Mouse (Mus musculus) layer of hippocampus, postnatal 36 days (tissue): ENCODE results near the gene Nol3. TPM values are rescaled to one million over a fixed set of nuclear protein-coding genes. Genes with fewer than 3 reads are reported as not detected.

Experiments used
- DNase-seq, 2 experiments: peaks; one replicate each; pipeline ENCODE4 v3.0.0; 2022
- microRNA-seq, 2 experiments: library from miRNA; unstranded; fragments of <30 nt; microRNA quantifications; one replicate each; pipeline ENCODE4 v1.2.0; 2021
- total RNA-seq, 2 experiments: library from RNA; stranded (reverse); gene quantifications; 2 replicates each; pipeline ENCODE4 v1.2.3; 2021

The Nol3 gene
- total RNA-seq, 2 experiments from 2014 or later, result 6.9 to 9.1 TPM

DNA sequence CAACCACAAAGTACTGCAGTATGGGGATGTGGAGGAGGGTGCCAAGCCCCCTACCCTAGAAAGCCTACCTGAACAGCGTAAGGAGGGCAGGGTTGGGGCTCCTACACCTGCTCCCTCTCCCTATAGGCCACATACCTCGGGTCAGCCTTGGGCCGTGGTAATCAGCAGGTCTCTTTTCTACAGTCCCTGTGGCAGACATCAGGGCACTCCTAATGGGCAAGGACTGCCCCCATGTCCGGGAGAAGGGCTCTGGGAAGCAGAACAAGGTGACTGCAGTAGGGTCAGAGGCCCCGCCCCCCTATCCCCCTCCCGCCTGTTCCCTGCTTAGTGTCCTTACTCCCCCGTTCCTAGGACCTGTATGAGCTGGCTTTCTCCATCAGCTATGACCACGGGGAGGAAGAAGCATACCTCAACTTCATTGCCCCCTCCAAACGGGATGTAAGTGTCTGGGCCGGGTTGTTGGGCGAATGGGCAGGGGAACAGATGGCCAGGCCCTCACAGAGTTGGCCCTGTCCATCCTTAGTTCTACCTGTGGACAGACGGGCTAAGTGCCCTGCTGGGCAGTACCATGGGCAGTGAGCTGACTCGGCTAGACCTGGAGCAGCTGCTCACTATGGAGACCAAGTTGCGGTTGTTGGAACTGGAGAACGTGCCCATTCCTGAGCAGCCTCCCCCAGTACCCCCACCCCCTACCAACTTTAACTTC is 33.4 kb downstream of the Nol3 start:
- no peak for DNase-seq

DNA sequence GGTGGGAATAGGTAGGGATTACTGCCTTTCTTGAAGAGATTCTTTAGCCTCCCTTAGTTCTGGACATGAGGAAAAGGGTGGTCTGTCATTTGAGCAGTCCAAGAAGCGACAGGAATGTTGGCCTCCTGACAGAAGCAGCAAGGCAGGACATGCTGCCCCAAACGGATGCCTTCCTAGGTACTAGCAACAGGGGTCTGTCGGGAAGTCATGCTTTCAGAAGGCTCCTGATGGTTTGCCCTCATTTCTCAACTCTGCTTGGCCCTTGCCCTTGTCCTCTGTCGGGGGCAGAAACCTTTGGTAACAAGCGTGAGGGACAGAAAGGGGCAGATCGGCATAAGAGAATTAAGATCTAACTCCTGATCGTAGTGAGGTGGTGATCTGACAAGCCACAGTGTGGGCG is 34.2 kb downstream of the Nol3 start:
- no peak for DNase-seq

DNA sequence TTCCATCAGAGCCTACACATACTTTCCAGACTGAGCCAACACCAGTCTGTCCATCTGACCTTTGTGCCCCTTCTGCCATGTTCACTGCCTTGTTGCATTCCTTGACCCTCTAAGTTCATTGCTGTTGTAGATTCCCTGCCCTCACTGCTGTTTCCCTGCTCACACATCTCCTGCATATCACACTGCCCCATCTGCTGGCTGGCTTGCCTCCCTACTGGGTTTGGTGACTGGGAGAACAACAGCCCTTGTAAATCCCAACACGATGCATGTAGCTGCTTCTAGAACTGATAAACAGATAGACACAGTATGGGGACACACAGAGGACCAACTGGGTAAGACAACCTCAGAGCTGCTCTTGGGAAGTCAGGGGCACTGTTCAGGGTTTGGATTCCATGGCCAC is 35.8 kb downstream of the Nol3 start:
- no peak for DNase-seq

DNA sequence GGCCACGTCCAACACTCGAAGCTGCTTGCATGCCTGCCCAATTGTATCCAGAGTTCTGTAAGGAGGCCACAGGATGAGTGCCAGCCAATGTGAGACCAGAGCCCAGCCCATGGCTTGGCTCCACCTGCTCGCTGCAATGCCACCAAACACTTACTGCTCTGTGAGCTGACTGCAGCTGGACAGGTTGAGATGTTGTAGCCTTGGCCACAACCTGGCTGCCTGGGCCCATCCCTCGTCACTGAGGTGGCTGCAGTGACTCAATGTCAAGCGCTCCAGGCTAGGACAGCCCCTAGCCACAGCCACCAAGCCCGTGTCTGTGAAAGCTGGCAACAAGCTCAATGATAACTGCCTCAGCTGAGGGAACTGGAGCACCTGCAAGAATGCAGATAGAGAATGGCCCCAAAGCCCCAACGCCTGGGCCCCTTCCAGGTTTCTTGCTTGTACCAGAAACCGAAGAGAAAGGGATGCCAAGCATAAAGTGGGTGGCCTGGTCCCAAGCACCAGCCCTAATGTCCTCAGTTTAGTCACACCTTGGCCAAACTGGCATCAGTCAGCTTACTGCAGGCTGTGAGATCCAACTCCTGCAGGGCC is 37.0 kb downstream of the Nol3 start:
- DNase-seq, result no peak

DNA sequence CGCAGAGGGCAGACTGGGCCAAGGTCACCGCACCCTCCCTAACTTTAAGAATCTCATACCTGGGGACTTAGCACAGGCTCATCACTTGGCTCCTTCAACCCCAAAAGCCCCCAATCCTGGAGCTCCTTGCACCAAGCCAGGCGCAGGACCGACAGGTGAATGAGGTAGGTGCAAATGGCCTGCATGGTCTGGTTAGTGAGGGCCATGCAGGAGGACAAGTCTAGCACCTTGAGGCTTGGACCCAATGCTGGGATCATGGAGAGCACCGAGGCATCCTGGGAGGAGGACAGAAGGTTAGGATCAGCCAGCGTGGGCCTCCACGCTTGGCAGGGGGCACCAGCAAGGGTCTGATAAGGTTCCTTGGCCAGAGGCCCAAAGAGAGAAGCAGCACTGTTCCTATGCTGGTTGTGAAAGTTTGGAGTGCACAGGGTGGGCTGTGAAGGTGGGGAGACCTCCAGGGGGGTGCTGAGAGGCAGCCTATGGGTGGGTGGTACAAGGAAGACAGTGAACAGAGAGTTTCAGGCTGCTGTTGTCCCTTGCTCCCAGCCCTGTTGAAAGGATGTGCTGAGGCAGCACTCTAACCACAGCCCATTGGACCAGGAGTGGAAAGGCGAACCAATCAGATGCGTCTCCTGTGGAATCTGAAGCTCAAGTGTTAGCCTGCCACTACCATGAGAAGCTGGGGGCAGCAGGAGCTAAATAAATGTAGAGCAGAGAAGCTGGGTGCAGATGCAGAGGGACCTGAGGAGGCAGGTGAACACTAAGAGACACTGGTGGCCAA is 37.9 kb downstream of the Nol3 start:
- DNase-seq, result no peak

DNA sequence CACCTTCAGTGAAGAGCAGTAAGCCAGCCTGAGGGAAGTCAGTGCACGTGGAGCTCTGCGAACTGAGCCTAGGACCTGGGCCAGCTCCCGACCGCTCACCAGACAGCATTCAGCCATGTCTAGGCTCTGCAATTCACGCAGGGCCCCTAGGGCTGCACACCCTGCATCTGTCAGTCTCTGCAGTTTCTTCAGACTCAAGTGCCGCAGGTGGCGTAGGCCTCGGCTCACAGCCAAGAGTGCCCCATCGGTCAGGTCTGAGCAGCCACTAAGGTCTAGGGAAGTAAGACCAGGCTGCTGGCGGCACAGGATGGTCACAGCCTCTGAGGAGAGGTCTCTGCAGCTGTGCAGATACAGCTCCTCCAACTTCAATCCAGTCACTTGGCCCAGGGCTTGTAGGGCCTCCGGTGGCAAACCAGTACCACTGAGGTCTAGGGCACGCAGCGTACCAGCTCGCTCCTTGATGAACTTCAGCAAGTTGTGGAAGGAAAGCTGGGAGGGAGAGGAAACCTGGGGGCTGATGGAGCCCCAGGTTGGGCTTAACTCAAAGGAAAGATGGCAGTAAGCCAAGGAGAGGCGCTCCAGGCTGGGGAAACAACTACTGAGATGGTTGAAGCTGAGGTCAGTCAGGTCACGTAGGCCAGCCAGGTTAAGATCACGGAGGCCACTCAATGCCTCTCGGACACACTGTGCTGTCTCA is 39.3 kb downstream of the Nol3 start:
- DNase-seq, result no peak

DNA sequence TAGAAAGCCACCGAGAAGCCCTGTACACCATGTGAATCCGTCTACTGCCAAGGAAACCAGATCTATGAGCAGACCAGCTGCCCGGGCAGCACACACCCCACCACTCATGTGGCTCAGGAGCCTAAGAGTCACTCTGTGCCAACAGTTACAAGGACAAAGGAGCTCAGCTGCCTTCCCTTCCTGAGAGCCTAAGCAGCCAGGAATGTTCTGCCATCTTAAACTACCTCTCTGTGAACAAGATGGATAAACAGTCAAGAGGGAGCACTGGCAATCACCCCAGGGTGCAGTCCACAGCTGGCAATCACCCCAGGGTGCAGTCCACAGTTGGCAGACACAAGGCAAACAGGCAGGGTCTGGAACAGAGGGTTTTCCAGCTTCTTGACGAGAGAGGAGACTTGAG is 42.0 kb downstream of the Nol3 start:
- DNase-seq, result no peak

DNA sequence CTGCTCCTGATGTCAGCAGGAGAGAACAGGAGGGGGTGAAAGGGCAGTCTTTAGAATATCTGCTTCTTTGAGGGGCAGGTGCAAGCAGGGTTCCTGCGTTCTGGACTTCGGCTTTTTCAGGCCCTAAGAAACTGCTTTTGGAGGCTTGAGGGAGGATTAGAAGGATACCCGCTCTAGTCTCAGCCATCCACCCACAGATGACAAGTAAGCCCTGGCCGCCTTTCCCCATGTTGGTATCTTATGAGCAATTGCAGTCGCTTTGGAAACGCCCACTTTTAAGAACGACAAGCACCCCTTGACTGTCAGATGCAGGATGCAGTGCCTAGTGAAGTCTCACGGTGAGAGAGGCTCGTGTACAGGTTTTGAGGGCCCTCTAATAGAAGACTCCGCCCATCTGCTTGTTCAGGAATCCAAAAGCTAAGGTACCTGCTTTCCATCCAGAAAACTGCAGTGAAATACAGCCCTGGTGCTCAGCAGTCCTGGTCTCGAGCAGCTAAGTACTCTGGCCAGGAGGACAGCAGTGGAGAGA is 42.8 kb downstream of the Nol3 start:
- DNase-seq, result no peak

DNA sequence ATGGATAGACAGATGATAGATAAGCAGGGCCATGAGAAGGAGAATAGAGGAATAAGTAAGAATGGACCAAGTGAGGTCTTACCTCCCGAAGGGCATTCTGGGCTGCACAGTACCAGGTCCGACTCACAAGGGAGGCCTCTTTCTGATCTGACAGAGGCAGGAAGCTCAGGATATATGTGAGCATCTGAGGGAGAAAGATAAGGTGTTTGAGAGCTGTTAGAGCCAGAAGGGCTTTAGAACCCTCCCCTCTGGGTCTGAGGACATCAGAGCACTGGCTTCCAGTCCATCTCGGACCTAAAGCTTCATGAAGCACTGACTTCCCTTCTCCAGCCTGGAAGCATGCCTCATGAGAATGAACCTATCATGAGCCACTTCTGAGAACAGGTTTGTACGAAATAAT is 47.2 kb downstream of the Nol3 start:
- no peak for DNase-seq

DNA sequence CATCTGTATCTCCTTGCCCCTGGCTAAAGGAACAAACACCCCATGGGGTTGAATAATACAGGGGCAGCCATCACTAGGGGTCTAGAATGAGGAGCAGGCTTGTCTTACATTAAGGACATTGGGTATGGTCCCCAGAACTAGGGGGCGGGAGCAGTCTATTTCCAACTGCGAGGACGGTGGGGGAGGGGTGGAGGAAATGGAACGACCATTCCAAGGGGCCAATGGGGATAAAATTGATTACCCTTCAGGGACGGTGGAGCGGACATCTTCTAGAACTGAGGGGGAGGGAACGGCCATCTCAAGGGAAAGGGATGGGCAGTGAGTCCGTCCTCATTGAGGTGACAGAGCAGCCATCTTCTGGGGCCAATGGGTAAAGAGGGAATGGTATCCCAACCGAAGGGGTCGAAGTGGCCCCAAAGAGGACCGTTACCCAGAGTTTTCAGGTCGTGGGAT is 49.7 kb downstream of the Nol3 start:
- DNase-seq, result no peak

DNA sequence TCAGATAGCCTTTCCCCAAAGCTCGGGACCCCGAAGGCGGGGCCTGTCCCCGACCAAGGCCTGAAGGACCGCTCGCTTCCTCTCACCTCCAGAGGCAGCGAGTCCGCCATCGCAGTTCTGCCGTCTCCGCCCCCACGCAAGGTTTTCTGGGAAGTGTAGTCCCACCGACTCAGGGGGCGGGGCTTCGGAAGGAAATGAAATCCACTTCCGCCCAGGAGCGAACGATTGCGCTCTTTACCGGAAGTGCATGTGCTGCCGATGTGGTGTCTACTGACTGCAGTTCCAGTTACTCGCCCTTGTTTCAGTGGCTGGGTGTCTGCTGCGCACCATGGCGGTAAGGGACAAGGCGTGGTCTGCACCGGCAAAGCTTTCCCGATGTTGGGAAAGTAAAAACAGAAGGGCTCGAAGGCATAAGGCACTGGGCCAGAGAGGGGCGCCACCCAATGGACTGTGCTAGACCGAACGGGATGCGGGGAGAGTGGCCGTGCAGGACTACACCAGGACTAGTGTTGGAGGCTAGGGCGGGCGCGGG is 50.3 kb downstream of the Nol3 start, which contains the start of the genes Lrrc29 and Tmem208:
Gene Lrrc29 (minus strand): TSS at position 138 of the 532 bp plus-strand sequence.
Gene Tmem208 (plus strand): TSS at position 214 of the 532 bp plus-strand sequence.
- DNase-seq, result peak; percentile 96

DNA sequence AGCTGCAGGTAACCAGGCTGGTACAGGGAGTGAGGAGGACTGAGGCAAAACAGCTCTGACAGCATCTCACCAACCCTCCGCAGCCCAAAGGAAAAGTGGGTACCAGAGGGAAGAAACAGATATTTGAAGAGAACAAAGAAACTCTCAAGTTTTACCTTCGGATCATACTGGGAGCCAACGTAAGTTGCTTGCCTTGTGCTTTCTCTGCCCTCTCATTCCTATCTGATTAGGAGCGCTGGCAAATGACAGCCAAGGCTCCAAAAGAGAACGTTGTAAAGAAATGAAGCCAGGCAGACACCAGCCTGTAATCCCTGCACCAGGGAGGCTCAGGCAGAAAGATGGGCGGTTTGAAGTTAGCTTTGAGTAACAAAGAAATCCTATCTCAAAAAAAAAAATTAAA is 51.0 kb downstream of the Nol3 start:
- DNase-seq, result no peak

DNA sequence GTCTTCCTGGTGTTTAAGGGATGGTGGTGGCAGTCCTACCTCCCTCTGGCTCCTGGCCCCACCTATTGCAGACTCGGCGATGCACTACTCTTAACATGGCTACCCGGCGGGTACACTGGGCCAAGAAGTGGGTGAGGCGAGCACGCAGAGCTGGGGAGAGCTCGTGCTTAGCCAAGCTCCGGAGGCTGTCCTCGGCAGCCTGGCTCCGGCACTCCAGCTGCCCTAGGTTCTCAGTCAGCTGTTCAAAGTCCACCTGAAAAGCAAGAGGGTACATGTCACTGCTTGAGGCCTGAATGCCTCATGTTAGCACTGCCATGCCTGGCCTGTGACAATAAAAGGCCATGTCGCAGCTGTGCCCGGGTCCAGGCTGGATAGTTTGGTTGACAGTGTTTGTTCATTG is 54.4 kb downstream of the Nol3 start:
- DNase-seq, result no peak

DNA sequence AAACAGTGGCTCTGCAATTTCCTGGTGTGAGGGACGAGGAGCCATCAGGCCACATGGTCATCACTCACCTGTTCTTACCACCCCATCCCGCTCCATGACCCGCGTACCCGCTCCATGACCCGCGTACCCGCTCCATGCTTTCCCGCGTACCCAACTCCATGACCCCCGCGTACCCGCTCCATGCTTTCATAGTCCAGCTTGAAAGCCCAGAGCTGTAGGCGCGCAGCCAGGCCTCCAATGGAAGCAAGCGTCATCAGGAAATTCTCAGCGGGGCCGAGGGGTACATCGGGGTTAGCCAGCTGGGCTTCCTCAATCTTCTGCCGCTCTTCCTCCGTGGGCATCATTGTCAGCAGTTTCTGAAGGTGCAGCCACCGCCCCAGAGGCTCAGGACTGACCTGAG is 55.5 kb downstream of the Nol3 start:
- DNase-seq, result no peak

Small RNA genes lying within 50 kb of the gene (microRNA-seq; reads per million reads assigned to microRNA genes)
- gene Gm27320 (0 reads per million in 2 experiments), gene Mir328 (9,820 to 11,558 reads per million in 2 experiments)

Other genes starting within 250 kb of the Nol3 start
- not detected for gene Ces3a, start 227.5 kb upstream of the Nol3 start, total RNA-seq
- gene Ces3b, start 192.4 kb upstream of the Nol3 start, total RNA-seq, result not detected
- gene Ces4a, start 144.3 kb upstream of the Nol3 start, total RNA-seq, result not detected
- 10 to 100 TPM; 20.1 to 24.7 TPM for gene Cbfb, start 105.5 kb upstream of the Nol3 start, total RNA-seq
- gene D230025D16Rik, start 51.0 kb upstream of the Nol3 start, total RNA-seq, result 10 to 100 TPM; 36.5 to 39.2 TPM
- 1 to 10 TPM; 2.2 to 2.6 TPM for gene B3gnt9, start 21.0 kb upstream of the Nol3 start, total RNA-seq
- 1 to 10 TPM; 8.2 to 9.0 TPM for gene Tradd, start 11.5 kb upstream of the Nol3 start, total RNA-seq
- gene Fbxl8, start 11.5 kb upstream of the Nol3 start, total RNA-seq, result 1 to 10 TPM; 1.0 TPM
- 1 to 10 TPM; 4.9 to 7.0 TPM for gene Hsf4, start 6.3 kb upstream of the Nol3 start, total RNA-seq
- 10 to 100 TPM; 20.5 to 23.4 TPM for gene 4931428F04Rik, start 13.7 kb downstream of the Nol3 start, total RNA-seq
- 1 to 10 TPM; 1.3 to 1.7 TPM for gene Exoc3l, start 20.0 kb downstream of the Nol3 start, total RNA-seq
- gene E2f4, start 21.5 kb downstream of the Nol3 start, total RNA-seq, result 10 to 100 TPM; 35.3 to 36.7 TPM
- under 1 TPM; 0.77 to 0.81 TPM for gene Elmo3, start 29.5 kb downstream of the Nol3 start, total RNA-seq
- gene Lrrc29, start 50.1 kb downstream of the Nol3 start, total RNA-seq, result 1 to 10 TPM; 5.9 to 7.8 TPM
- gene Tmem208, start 50.2 kb downstream of the Nol3 start, total RNA-seq, result 10 to 100 TPM; 44.1 to 47.9 TPM
- 1 to 10 TPM; 1.8 to 1.9 TPM for gene Fhod1, start 71.8 kb downstream of the Nol3 start, total RNA-seq
- gene Slc9a5, start 72.7 kb downstream of the Nol3 start, total RNA-seq, result 10 to 100 TPM; 12.2 to 13.7 TPM
- 1 to 10 TPM; 1.2 to 2.1 TPM for gene Plekhg4, start 97.1 kb downstream of the Nol3 start, total RNA-seq
- gene Kctd19, start 137.4 kb downstream of the Nol3 start, total RNA-seq, result not detected
- gene Lrrc36, start 137.4 kb downstream of the Nol3 start, total RNA-seq, result under 1 TPM; 0.27 to 0.81 TPM
- gene Tppp3, start 195.4 kb downstream of the Nol3 start, total RNA-seq, result 10 to 100 TPM; 31.9 TPM
- 10 to 100 TPM; 32.8 to 37.6 TPM for gene Zdhhc1, start 220.8 kb downstream of the Nol3 start, total RNA-seq
- gene Hsd11b2, start 242.6 kb downstream of the Nol3 start, total RNA-seq, result not detected